Mouse (Mus musculus) ovary, postnatal 14 days (tissue): ENCODE results near the gene Pde7b.

Source experiments
- DNase-seq: peaks from one replicate; pipeline ENCODE4 v3.0.0; 2022; ENCODE audit warnings: low spot score

The Pde7b gene

DNA sequence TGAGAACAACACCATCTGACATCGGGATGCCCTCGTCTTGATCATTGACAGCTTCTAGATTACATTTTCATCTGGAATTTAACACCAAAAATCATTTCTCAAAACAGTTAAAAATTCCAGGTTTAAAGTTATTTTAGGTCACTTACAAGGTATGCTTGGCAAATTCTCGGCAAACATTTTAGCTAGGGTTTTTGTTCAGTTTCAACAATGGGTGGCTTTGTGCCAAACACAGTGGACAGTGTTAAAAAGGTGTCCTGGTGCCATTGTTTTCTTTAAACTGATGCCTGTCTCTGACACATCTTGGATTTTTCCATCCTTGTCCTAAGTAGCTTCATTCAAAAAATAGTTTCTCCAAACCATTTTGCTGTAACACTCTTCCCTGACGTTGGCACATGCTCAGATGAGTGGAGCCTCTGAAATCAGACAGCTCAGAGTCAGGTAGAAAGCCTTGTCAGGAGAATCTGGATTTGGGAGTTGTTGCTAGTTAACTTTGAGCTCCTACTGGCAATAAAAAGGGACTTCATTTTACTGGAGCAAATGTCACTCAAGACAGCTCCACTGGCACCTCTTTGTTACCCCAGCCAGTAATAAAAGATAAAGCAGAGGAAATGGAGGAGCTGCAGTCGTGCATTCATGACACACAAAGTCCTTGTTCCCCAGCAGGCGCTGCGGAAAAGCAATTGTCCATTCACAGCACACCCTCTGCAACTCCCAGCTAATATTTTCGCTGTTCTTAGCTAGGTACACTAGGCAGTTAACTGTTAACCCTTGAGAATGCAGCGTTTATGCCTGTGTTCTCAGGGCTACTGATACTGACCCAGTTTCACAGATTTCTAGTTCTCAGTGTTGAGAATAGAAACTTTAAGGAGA is 2.0 kb downstream of the Pde7b start:
- DNase-seq = no peak

DNA sequence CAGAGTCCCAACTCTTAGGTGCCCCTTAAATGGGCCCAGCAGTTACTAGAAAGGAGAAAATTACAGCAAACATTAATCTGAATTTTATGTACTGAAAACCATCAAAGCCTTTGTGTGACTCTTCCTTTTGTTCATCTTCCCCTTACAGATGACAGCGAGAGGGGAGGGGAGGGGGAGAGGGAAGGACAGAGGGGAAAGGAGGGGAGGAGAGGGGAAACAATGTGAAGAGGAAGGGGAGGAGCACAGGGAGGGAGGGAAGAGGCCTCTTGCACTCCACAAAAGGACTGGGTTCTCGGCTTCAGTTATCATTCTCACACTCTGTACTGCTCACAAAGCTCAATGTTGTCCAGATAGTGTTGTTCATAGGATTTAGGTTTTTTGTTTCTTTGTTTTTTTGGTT is 5.7 kb downstream of the Pde7b start:
- no peak for DNase-seq

DNA sequence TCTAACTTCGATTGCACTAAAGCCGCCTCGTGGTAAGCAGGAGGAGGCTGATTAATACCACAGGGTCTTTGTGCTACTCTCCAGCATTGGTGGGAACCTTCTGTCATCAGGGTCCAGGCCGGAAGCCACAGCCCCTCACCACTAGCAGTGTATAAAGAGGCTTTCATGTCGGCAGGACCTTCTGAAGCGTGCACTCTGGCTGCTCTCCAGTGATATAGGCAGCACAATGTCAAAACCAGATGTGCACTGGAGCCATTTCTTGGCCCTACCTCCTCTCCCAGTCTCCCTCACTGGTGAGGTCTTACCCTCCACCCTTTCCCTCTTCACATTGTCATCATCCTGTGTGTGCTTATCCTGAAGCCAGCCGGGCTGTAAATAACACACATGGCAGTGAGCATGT is 24.2 kb downstream of the Pde7b start:
- DNase-seq = no peak

DNA sequence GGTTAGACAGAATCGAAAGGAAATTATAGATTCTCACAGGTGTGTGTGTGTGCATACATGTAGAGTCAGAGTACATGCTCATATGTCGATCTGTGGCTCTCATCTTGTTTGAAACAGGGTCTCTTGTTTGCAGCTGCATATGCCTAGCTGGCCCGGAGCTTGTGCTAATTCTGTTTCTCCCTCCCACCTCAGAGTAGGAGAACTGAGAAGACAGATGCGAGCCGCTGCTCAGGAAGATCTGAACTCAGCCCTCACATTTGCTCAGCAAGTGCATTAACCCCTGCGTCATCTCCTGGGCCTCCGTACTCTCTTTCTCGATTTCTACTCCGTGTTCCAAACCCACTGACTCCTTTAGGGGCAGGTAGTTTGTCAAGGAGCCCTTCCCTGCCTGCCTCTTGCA is 25.0 kb downstream of the Pde7b start:
- no peak for DNase-seq

DNA sequence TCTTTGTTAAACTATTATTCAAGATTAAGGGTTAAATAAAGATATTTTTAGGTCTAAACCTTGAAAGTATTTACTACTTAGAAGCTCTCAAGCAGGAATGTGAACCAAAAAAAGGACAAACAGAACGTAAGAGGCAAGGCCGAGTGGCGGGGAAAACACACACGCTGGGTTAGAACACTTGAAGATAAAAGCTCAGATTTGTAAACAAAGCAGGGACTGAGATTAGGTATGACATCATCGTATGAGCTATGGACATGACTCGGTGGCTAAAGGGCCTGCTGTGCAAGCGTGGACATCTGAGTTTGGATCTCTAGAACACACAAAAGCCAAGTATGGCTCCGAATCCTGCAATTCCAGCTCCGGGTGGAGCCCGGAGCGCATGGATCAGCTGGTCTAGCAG is 29.2 kb downstream of the Pde7b start:
- no peak for DNase-seq

DNA sequence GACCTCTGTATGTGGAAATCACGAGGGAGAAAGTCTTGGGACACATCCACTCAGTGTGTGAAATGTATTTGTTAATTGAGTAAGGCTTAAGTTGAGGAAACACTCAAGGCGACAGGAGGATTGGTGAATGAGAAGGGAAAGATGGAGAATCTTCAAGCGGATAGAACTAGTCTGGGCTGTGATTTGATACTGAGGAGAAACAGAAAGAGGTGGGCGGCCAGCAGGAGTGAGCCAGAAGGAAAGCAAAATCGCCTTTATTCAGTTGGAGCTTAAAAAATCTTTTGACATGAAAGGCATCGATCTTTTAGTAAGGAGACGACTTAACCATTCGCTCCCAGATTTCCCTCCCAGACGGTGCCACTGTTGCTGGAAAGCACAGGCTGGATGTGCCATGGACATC is 34.9 kb downstream of the Pde7b start:
- DNase-seq = no peak

DNA sequence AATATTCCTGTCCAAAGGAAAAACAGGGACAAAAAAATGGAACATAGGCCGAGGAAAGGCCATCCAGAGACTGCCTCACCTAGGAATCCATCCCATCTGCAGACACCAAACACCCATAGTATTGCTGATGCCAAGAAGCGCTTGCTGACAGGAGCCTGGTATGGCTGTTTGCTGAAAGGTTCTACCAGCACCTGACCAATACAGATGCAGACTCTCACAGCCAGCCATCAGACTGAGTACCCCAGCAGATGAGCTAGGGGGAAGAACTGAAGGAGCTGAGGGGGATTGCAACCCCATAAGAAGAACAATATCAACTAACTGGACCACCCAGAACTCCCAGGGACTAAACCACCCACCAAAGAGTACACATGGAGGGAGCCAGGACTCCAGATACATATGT is 40.7 kb downstream of the Pde7b start:
- no peak for DNase-seq

DNA sequence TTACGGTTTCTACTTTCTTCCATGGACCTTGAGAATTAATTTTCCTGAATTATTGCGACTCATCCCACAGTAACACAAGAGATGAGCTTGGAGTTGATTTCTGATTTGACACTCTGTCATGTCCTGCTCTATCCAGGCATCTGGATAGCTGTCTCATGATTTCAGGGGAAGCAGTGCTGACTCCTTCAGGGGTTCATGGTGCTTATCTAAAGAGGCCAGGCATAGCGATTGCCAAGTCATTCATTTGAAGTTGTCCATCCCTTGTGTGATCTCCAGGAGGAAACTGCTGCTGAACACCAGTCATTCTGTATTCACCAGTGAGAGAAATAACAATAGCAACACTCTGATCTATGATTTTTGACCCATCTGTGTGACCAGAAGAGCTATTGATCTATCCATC is 43.9 kb downstream of the Pde7b start:
- DNase-seq = no peak

DNA sequence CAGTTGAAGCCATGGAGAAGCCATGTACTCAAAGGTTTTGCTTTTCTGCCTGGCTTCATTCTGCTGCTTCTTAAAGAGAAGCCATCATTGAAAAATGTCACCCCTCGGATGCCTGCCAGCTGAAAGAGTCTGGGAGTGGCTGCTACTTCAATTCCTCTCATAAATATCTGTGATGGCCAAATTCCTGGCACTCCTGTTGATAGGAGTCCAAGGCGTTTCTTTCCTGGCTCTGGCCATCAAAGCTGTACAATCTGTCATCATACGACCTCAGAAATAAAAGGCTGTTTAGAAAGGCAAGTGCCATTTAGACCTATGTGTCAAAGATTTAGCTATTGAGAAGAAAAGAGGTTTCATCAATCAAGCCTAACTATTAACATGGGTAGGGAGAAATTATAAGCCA is 49.6 kb downstream of the Pde7b start:
- no peak for DNase-seq

DNA sequence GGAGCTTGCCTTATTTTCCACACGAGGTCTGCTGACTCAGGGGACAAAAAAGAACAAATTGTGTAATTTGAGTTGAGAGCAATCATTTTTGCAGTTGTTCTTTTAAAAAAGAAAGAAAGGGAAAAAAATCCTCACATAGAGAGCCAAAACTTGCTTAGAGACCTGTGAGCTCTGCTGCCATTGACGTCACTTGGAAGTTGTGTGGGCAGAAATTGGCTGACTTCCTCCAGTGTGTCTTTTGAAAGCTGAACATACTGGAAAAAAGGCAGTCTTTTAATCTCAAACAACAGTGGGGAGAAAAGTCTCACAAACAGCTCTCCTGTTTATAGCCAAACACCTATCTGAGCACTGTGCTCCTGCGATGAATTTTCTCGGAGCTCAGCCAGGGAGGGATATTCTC is 51.1 kb downstream of the Pde7b start:
- no peak for DNase-seq

DNA sequence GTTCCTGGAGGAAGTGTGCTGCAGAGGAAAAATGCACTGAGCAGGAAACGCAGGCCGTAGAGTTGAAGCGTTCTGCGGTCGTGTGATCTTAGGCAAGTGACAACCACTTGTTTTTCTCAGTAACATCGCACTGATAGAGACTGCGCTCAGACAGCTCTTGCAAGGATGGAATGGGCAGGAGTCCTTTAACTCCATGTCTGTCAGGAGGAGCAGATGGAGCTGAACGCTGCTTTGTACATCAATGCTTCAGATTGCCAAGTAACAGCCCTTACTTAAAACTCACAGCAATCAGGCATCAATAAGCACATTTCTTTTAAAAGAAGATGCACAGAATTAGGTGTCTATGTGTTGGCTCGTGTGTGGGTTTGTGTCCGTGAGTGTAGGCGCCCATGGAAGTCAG is 52.3 kb downstream of the Pde7b start:
- DNase-seq = no peak

DNA sequence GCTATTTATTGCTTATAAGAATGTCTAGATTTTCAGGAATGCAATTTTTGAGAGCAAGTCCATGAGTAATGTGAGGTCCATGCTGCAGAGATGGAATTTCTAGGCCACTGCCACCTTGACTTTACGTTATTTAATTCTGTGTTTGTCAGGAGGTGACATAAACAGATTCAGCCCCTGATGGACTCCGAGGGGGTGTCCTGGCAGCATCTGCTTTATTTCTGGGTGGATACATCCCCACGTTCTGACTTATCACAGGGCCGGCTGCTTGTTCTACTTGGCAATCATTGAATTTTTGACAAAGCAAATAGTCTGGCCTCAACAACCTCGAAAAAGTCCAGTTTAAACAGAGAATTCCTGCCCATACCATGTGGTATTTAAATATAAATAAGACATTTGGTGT is 53.3 kb downstream of the Pde7b start:
- no peak for DNase-seq

DNA sequence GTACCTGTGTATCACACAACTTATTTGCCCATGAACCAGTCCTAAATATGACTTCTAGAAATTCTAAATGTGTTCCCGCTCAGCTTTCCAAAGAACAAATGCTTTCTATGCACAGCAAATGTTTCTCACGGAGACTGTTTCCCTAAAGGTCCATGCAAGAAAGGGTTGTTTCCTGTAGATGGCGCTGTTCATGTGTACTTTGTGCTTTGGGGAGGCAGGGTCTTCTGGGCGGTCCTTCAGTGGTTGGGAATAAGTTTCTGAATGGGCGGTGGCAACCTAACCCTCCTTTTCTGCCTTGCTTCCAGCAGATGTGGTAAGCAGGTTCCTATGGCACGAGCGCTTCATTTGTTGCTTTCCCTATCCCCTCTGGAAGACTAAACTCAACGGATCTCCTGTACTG is 54.3 kb downstream of the Pde7b start:
- no peak for DNase-seq

DNA sequence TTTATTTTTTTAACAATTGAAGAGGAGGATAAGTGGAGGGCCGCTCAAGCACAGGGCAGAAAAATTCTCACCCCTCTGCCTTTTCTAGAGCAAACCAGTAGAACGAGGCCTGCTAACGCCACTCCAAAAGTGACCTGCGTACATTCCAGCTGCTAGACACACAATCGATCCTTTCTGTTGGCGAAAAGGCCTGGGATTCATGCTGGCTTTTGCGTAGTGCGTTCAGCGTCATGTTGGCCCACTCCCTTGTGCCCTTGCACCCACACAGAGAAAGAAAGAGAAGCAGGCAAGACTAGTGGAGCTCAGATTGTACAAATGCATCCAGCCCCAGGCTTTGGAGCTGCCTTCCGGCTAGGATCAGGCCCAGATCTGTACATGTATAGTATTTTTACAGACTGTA is 55.4 kb downstream of the Pde7b start:
- no peak for DNase-seq

DNA sequence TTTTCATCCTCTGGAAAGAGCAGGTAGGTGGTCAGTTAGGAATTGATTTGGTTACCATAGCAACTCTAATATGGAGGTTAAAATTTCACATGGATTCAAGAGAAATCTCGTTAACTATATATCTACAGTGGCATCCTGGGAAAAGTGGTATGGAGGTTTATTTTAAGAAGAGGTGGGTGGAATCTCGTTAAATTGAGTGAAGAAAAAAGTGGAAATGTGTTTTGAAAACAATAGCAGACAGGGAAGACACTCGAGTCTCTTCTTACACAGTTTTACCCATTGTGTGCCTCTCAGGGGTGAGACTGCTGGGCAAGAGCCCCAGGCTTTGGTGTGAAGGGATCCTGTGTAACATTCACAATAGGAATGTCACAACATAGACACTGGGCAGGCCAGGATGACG is 56.3 kb downstream of the Pde7b start:
- no peak for DNase-seq

DNA sequence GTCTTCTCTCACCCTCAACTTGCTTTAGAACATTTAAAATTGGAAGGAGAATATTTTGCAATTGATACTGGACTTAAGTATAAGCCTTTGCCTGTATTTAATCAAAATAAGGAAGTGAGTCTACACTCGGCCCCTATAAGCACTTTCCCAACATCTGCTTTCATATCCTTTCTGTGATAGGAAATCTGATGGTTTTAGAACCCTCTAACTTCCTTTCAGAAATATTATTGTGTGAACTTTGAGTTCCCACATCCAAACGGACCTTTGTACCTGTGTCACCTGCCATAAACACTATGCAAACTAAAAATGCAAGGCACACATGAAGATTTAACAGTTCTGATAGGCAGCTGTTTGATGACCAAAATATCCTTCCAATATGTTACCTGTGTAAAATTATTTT is 58.2 kb downstream of the Pde7b start:
- no peak for DNase-seq

DNA sequence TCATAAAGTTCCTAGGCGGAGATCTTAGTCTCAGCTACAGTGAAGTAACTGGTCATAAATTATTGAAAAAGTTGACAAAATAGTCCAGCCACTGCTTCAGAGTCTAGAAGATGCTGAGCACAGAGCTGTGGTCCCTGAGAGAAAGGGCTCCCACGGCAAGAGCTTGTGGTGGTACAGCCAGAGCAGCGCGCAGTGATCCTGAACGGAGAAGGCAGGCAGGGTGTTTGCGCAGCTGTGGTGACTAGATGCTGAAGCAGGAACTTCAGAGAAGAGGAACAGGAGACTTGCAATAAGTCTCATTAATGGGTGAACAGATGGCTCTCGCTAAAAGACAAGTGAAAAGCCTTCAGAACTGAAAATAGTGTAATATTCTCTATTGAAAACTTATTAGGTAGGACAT is 61.9 kb downstream of the Pde7b start:
- DNase-seq = no peak

DNA sequence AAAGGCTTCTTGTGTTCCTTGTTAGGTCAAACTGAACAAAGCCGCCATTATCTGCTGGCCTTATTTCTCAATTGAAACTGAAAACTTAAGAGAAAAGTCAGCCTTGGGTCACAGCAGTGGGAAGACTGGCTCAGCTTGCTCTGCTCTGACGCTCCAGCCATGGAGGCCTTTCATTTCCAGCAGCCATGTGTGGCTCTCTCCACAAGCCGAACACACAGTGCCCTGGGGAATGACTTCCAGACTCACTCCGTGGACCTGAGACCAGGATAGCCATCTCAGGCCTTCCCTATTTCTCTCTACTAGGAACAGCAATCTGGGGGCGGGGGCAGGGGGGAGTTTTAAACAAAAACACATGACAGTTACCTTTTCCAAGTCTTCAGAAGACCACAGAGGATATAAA is 63.2 kb downstream of the Pde7b start:
- no peak for DNase-seq

DNA sequence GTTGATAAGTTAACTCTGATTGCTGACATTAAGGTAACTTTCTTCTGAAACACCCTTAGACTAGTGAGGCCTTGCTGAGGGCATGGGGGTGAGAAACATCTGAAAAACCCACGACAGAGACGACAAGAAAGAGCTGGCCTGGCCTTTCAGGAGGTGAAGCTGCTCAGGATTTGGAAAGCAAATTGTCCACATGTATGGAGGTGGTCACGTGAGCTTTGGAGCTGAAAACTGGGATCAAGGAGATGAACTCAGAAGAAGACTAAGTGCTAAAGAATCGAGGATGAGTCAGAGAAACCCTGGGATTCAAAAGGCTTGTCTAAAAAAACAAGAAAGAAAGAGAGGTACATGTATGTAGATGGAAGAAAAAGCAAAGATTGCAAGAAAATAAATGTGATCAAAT is 65.2 kb downstream of the Pde7b start:
- no peak for DNase-seq

DNA sequence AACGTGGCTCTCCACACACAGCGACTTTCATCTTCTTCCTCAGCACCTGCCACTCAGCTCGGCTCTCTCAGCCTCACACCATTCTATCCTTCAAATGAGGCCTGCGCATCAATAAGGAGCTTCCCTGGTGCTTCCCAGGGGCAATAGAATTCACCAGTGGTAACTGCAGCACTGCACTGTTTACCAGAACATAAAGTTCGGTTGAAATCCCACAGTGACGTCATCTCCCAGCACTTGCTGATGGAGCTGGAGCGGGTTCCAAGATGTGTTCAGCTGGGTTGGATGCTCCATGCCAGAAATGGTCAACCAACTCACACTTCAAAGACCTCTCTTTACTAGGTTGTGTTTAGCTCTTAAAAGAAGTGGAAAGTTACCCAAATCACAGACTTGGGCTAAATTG is 65.6 kb downstream of the Pde7b start:
- no peak for DNase-seq

DNA sequence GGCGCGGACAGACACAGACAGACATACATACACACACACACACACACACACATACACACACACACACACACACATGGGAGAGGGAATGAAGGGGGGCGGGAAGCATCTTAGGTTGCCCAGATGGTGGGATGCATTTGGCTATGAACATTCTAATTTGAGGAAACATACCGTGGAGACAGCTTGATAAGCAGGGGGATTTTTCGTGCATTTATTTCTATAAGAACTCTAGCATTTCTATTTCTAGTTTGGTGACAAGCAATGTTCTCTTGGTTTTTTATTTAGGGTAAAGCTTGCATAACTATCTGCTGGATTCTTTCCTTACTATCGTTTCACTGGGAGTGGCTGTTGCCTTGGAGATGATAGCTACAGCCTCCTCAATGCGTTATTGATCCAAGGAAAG is 66.2 kb downstream of the Pde7b start:
- no peak for DNase-seq

DNA sequence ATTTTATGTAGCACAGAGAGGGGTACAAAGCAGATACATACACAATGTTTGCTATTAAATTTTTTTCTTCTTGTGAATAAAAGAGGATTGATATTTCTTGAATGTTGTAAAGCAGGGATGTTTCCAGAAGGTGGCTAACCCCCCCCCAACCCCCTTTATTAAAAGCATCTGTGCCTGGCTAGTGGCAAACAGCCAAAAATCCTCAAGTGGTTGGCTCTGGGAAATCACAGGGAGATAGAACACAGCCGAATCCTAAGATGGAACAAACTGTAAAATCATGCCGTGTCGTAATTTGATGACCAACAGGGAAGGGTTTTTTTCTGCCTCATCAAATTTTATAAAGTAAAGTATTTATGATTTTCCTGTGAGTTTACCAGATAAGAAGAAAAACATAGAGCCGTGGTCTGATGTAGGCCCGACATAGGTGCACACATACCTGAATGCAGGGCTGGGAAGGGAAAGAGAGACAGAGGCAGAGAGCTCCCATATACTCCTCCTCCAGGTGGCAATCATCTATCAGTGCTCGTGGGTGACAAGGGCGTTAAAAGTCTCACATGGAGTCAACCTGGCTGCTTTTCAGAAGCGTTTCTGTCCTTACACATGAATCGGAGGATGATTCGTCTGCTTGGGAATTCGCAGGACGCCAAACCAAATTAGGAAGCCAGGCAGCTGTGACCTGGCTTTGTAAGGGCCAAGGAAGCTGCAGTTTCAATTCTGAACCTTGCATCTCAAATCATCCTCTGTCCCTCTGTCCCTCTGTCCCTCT is 67.4 kb downstream of the Pde7b start:
- no peak for DNase-seq

DNA sequence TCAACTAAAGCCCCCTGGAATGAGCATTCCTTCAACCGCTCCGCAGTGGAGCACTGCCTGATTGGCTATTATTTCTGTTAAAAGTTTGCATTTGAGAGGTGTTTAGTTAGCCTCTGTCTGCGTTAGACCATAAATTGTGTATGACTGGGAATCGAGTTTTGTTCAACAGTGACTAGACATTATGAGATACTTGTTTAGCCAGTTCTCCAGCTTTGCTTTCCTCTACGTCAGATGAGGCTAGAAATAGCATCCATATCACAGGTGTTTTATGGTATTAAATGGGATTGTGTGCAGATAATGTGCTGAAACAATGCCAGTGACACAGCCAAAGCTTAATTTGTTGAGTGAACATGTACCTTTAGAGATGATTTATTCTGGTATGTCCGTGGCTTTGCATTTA is 70.3 kb downstream of the Pde7b start:
- no peak for DNase-seq

DNA sequence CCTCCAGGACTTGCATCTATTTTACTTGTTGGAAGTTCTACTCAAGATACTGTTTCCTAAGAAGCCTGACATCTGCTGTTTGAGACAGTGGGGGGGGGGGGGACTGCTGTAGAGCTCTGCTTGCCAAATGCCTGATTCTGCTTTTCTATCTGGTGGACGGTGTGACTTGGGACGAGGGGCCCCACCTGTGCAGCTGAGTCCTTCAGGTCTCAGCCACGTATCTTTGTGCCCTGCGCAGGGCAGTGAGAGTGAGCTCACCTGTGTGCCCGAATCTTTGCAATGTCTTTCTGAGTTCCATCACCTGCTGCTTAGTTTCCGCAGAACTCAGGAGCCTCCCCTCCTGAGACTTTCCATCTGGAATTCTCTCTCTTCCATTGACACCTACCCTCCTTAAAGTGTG is 70.7 kb downstream of the Pde7b start:
- no peak for DNase-seq
